Mouse (Mus musculus): ENCODE measurements around the gene Pakap. TPM values are rescaled to one million over a fixed set of nuclear protein-coding genes. Genes with fewer than 3 reads are reported as not detected.

Pakap gene
- polyA plus RNA-seq, 1 experiment from 2014 or later: 22.9 TPM

DNA sequence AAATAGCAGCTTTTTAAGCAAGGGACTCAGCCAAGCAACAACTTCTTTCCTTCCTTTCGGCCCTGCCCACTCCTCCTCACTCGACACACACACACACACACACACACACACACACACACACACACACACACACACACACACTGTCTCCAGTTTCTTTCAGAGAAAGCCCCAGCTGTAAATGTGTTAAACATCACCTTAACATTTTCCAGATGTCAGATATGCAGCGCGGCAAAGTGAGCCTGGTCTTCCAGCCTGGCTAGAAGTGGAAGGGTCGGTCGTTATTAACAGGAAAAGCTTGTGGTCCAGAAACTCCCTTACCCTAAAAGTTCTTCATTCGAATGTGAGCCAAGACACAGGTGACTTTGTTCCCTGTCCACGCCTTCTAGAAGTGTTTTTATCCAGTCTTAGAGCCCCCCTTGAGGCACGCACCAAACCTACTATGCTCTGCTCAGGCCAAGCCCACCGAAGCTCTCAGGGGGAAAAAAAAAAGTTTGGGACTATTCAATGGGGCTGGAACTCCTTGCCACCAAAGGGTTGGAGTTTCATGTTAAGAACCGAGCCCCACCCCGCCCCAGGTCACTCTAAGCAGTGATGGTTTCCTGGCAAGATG lies 278.5 kb downstream of the Pakap start:
- H3K4me3 ChIP-seq (ENCODE audit: low read depth, low read length): peak overlapping the region; percentile 5; the same call in 1 of the 2 replicates
- peak overlapping the region; percentile 33; the same call in 1 of the 2 replicates for H3K9ac ChIP-seq (replicated peaks; ENCODE audit: low read length)
- no peaks in the 10 kb centered on the region for H3K9me3 ChIP-seq (replicated peaks; ENCODE audit: control insufficient read depth, low read length)
- ATAC-seq (replicated peaks; ENCODE audit: insufficient number of reproducible peaks, low FRiP score, low TSS enrichment, low read depth) (0 out of 2 replicates have a peak, but pooled peaks have one; percentile 4), DNase-seq (ENCODE audit: low spot score) (peak; percentile 93)
- WGBS: 20% methylated on average over 11 of the region's 12 CpGs
- peak overlapping the region; percentile 34 for H3K4me2 ChIP-seq (ENCODE audit: low read depth, low read length)
- H3K4me1 ChIP-seq (ENCODE audit: control insufficient read depth, insufficient read depth, low read length): peaks cover 13% of the 10 kb centered on the region
- no peaks in the 10 kb centered on the region for H3K27me3 ChIP-seq (ENCODE audit: control insufficient read depth, insufficient read depth, low read length)
- H3K27ac ChIP-seq (replicated peaks; ENCODE audit: low read depth, low read length): peak overlapping the region; percentile 93
- no peaks in the 10 kb centered on the region for H3K36me3 ChIP-seq (replicated peaks; ENCODE audit: control insufficient read depth, insufficient read depth, low read depth, low read length)

DNA sequence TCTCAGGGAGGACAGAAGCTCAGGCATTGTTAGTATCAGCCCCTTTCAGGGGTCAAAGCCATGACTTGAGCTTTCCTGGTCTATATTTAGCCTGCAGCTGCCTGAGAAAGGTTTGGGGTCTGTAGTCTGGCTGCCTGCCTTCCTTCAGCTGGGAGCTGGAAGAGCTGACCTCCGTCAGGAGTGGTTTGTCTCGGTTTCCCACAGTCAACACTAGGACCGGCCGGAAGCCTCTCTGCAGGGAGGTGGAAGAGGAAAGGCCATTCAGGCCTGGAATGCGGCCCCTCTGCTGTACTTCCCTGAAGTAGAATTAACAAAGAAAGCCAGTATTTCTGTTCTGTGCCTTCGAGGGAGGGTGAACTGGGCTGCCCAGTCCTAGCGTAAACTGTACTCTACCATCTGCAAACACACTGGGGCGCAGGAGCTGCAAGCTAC lies 279.0 kb downstream of the Pakap start:
- ATAC-seq (replicated peaks; ENCODE audit: insufficient number of reproducible peaks, low FRiP score, low TSS enrichment, low read depth) (peak; percentile 20; the same call in 1 of the 2 replicates), DNase-seq (ENCODE audit: low spot score) (peak; percentile 66)
- WGBS: 8% methylated on average over 8 of the region's 8 CpGs
- Histone ChIP-seq H3K4me2 (ENCODE audit: low read depth, low read length) (peak overlapping the region; percentile 34), H3K27ac (replicated peaks; ENCODE audit: low read depth, low read length) (peak overlapping the region; percentile 93), H3K4me3 (ENCODE audit: low read depth, low read length) (0 out of 2 replicates have a peak overlapping the region, but pooled peaks have one; percentile 5), H3K4me1 (ENCODE audit: control insufficient read depth, insufficient read depth, low read length) (peaks cover 14% of the 10 kb centered on the region), H3K27me3 (ENCODE audit: control insufficient read depth, insufficient read depth, low read length) (no peaks in the 10 kb centered on the region), H3K36me3 (replicated peaks; ENCODE audit: control insufficient read depth, insufficient read depth, low read depth, low read length) (no peaks in the 10 kb centered on the region), H3K9ac (replicated peaks; ENCODE audit: low read length) (peak overlapping the region; percentile 33), H3K9me3 (replicated peaks; ENCODE audit: control insufficient read depth, low read length) (no peaks in the 10 kb centered on the region)

DNA sequence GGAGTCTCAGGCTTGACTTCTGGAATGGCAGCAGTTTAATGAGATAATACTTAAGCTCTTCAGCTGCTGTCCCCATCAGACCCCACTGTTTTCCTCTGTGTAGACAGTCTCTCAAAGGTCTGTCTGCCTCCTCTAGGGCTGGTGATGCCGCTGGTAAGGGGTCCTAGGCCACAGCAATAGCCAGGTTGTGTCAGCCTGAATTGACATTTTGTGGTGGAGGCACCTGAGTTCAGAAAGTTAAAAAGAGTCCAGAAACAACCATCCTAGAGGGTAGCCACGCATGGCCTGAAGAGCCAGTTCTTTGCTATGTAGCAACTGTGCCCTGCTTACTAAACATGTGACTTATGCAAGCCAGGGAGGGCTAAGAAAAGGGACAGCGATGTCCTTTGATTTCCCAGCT lies 279.7 kb downstream of the Pakap start:
- no peak for DNase-seq (ENCODE audit: low spot score)
- peak overlapping the region; percentile 33 for H3K9ac ChIP-seq (replicated peaks; ENCODE audit: low read length)
- H3K4me3 ChIP-seq (ENCODE audit: low read depth, low read length): no peak overlapping the region
- no peaks in the 10 kb centered on the region for H3K27me3 ChIP-seq (ENCODE audit: control insufficient read depth, insufficient read depth, low read length)
- H3K36me3 ChIP-seq (replicated peaks; ENCODE audit: control insufficient read depth, insufficient read depth, low read depth, low read length): no peaks in the 10 kb centered on the region
- H3K4me1 ChIP-seq (ENCODE audit: control insufficient read depth, insufficient read depth, low read length): peaks cover 14% of the 10 kb centered on the region
- peak overlapping the region; percentile 93 for H3K27ac ChIP-seq (replicated peaks; ENCODE audit: low read depth, low read length)
- no peak for ATAC-seq (replicated peaks; ENCODE audit: insufficient number of reproducible peaks, low FRiP score, low TSS enrichment, low read depth)
- H3K4me2 ChIP-seq (ENCODE audit: low read depth, low read length): peak overlapping the region; percentile 34; the same call in 1 of the 2 replicates
- no peaks in the 10 kb centered on the region for H3K9me3 ChIP-seq (replicated peaks; ENCODE audit: control insufficient read depth, low read length)
- 92% methylated on average over 3 of the region's 3 CpGs for WGBS

DNA sequence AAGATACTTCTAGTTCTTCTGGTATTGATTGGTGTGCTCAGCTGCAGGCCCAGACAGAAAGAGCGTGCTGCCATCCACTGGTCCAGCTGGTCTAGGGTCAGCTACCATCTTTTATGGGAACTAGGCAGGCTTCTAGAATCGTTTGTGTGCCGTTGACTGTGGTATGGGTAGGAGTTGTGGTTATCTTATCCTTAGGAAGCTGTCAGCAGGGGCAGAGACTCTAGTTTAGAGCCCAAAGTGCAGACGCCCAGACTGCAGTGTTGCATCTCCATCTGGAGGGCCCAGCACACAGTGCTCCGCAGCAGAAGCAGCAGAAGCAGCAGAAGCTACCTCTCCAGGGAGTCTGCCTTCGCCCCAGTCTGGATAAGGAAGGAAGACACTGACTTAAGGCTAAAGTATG lies 281.5 kb downstream of the Pakap start:
- no peak overlapping the region for H3K27ac ChIP-seq (replicated peaks; ENCODE audit: low read depth, low read length)
- H3K36me3 ChIP-seq (replicated peaks; ENCODE audit: control insufficient read depth, insufficient read depth, low read depth, low read length): no peaks in the 10 kb centered on the region
- ATAC-seq (replicated peaks; ENCODE audit: insufficient number of reproducible peaks, low FRiP score, low TSS enrichment, low read depth) (no peak), DNase-seq (ENCODE audit: low spot score) (no peak)
- no peaks in the 10 kb centered on the region for H3K27me3 ChIP-seq (ENCODE audit: control insufficient read depth, insufficient read depth, low read length)
- H3K9ac ChIP-seq (replicated peaks; ENCODE audit: low read length): no peak overlapping the region
- no peak overlapping the region for H3K4me2 ChIP-seq (ENCODE audit: low read depth, low read length)
- 86% methylated on average over 6 of the region's 6 CpGs for WGBS
- no peak overlapping the region for H3K4me3 ChIP-seq (ENCODE audit: low read depth, low read length)
- no peaks in the 10 kb centered on the region for H3K9me3 ChIP-seq (replicated peaks; ENCODE audit: control insufficient read depth, low read length)
- peaks cover 14% of the 10 kb centered on the region for H3K4me1 ChIP-seq (ENCODE audit: control insufficient read depth, insufficient read depth, low read length)

DNA sequence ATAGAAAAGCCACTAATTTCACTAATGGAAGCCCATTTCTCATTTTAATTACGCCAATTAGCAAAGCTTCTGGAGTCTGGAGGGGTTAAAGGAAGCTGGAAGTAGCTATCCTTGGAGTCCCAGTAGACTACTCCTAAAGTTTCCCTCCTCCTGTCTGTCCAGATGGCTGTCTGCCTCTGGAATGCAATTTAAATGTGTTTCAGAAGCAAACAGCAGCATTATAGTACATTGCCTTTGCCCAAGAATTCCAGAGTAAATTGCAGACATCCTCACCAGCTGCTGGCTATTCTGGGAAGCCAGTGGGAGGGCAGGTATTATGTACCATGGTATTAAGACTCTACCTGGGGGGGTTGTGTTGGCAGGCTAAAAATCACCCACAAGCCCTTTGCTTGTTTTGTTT lies 283.8 kb downstream of the Pakap start:
- peaks cover 19% of the 10 kb centered on the region for H3K36me3 ChIP-seq (replicated peaks; ENCODE audit: control insufficient read depth, insufficient read depth, low read depth, low read length)
- H3K9me3 ChIP-seq (replicated peaks; ENCODE audit: control insufficient read depth, low read length): no peaks in the 10 kb centered on the region
- 56% methylated on average over 1 of the region's 1 CpGs for WGBS
- no peak for ATAC-seq (replicated peaks; ENCODE audit: insufficient number of reproducible peaks, low FRiP score, low TSS enrichment, low read depth)
- H3K27me3 ChIP-seq (ENCODE audit: control insufficient read depth, insufficient read depth, low read length): no peaks in the 10 kb centered on the region
- H3K27ac ChIP-seq (replicated peaks; ENCODE audit: low read depth, low read length): no peak overlapping the region
- no peak overlapping the region for H3K4me3 ChIP-seq (ENCODE audit: low read depth, low read length)
- peaks cover 14% of the 10 kb centered on the region for H3K4me1 ChIP-seq (ENCODE audit: control insufficient read depth, insufficient read depth, low read length)
- no peak overlapping the region for H3K4me2 ChIP-seq (ENCODE audit: low read depth, low read length)
- H3K9ac ChIP-seq (replicated peaks; ENCODE audit: low read length): no peak overlapping the region
- DNase-seq (ENCODE audit: low spot score): peak; percentile 35

DNA sequence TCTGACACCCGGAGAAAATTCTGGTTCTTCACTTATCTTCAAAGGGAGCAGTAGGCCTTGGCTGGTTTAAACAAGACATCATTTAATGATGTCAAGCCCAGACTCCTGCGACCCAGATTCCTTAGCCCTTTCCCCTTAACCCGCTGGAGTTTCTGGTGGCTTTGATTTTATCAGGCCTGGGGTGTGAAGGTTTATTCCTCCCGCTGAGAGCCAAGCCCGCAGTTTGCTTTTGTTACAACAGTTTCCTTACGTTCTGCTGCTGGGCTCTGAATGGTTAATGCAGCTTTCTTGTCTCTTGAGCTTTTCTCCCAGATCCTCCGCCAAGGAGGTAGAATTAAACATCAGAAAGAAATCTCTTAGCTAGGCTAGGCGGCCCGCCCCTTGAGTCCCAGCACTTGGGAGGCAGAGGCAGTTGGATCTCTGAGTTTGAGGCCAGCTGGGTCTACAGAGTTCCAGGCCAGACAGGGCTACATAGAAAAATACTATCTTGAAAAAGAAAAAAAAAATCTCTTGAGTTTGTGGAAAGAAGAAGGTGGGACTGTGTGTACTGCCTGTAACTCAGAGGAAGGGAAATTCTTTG lies 284.6 kb downstream of the Pakap start:
- Histone ChIP-seq H3K4me1 (ENCODE audit: control insufficient read depth, insufficient read depth, low read length) (peaks cover 7% of the 10 kb centered on the region), H3K9ac (replicated peaks; ENCODE audit: low read length) (no peak overlapping the region), H3K4me2 (ENCODE audit: low read depth, low read length) (no peak overlapping the region), H3K36me3 (replicated peaks; ENCODE audit: control insufficient read depth, insufficient read depth, low read depth, low read length) (peaks cover 25% of the 10 kb centered on the region), H3K27me3 (ENCODE audit: control insufficient read depth, insufficient read depth, low read length) (no peaks in the 10 kb centered on the region), H3K4me3 (ENCODE audit: low read depth, low read length) (no peak overlapping the region), H3K27ac (replicated peaks; ENCODE audit: low read depth, low read length) (no peak overlapping the region), H3K9me3 (replicated peaks; ENCODE audit: control insufficient read depth, low read length) (no peaks in the 10 kb centered on the region)
- 36% methylated on average over 9 of the region's 9 CpGs for WGBS
- no peak for ATAC-seq (replicated peaks; ENCODE audit: insufficient number of reproducible peaks, low FRiP score, low TSS enrichment, low read depth)
- no peak for DNase-seq (ENCODE audit: low spot score)

DNA sequence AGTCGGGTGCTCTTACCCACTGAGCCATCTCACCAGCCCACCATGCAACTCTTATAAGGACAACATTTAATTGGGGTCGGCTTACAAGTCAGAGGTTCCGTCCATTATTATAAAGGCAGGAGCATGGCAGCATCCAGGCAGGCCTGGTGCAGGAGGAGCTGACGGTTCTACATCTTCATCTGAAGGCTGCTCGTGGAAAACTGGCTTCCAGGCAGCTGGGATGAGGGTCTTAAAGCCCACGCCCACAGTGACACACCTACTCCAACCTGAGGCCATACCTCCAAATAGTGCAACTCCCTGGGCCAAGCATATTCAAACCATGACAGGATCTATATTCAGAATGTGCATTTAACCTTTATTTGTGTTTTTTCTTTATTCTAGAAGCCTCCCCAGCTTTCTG lies 286.2 kb downstream of the Pakap start:
- ATAC-seq (replicated peaks; ENCODE audit: insufficient number of reproducible peaks, low FRiP score, low TSS enrichment, low read depth) (no peak), DNase-seq (ENCODE audit: low spot score) (no peak)
- Histone ChIP-seq H3K4me1 (ENCODE audit: control insufficient read depth, insufficient read depth, low read length) (peaks cover 3% of the 10 kb centered on the region; the same call in 1 of the 2 replicates), H3K27ac (replicated peaks; ENCODE audit: low read depth, low read length) (no peak overlapping the region), H3K4me2 (ENCODE audit: low read depth, low read length) (no peak overlapping the region), H3K4me3 (ENCODE audit: low read depth, low read length) (no peak overlapping the region), H3K36me3 (replicated peaks; ENCODE audit: control insufficient read depth, insufficient read depth, low read depth, low read length) (peaks cover 25% of the 10 kb centered on the region), H3K9me3 (replicated peaks; ENCODE audit: control insufficient read depth, low read length) (no peaks in the 10 kb centered on the region), H3K9ac (replicated peaks; ENCODE audit: low read length) (no peak overlapping the region), H3K27me3 (ENCODE audit: control insufficient read depth, insufficient read depth, low read length) (no peaks in the 10 kb centered on the region)
- 87% methylated on average over 6 of the region's 6 CpGs for WGBS

DNA sequence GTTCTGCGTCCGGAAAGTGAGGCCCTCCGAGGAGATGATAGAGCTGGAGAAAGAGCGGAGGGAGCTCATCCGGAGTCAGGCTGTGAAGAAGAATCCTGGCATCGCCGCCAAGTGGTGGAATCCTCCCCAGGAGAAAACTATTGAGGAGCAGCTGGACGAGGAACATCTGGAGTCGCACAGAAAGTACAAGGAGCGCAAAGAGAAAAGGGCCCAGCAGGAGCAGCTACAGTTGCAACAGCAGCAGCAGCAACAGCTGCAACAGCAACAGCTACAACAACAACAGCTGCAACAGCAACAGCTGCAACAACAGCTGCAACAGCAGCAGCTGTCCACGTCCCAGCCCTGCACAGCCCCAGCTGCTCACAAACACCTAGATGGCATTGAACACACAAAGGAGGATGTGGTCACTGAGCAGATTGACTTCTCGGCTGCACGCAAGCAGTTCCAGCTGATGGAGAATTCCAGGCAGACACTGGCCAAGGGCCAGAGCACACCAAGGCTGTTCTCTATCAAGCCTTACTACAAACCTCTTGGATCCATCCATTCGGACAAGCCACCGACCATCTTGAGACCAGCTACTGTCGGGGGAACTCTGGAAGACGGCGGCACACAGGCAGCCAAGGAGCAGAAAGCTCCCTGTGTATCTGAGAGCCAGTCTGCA lies 287.4 kb downstream of the Pakap start:
- no peaks in the 10 kb centered on the region for H3K27me3 ChIP-seq (ENCODE audit: control insufficient read depth, insufficient read depth, low read length)
- no peak overlapping the region for H3K4me3 ChIP-seq (ENCODE audit: low read depth, low read length)
- no peak for ATAC-seq (replicated peaks; ENCODE audit: insufficient number of reproducible peaks, low FRiP score, low TSS enrichment, low read depth)
- H3K9ac ChIP-seq (replicated peaks; ENCODE audit: low read length): no peak overlapping the region
- no peaks in the 10 kb centered on the region for H3K9me3 ChIP-seq (replicated peaks; ENCODE audit: control insufficient read depth, low read length)
- DNase-seq (ENCODE audit: low spot score): no peak
- H3K27ac ChIP-seq (replicated peaks; ENCODE audit: low read depth, low read length): no peak overlapping the region
- peaks cover 25% of the 10 kb centered on the region for H3K36me3 ChIP-seq (replicated peaks; ENCODE audit: control insufficient read depth, insufficient read depth, low read depth, low read length)
- peaks cover 3% of the 10 kb centered on the region; the same call in 1 of the 2 replicates for H3K4me1 ChIP-seq (ENCODE audit: control insufficient read depth, insufficient read depth, low read length)
- no peak overlapping the region for H3K4me2 ChIP-seq (ENCODE audit: low read depth, low read length)
- 86% methylated on average over 18 of the region's 18 CpGs for WGBS

All from embryonic facial prominence, embryonic 11.5 days (tissue).